Mouse (Mus musculus): ENCODE data around the gene Tmem114. TPM values are rescaled to one million over a fixed set of nuclear protein-coding genes. Genes with fewer than 3 reads are reported as not detected.

Tmem114 gene
- not detected in 2 replicates for polyA plus RNA-seq (2012; rRNA removed; ENCODE audit: low replicate concordance)

DNA sequence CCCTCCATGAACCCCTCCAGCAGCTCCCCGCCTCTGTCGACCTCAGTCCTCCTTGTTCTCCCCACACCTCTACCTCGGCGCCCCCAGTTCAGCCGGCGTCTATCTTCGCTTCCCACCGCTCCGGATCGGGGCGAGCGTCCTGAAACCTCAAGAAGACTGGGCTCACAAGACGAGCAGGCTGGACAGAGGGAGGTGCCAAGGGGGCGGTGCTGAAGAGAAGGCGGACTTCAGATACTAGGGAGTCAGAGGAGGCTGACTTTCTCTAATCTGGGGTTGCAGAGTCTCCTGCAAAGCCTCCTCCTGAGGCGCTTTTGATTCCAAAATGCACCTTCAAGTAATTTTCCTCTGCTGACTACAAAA lies at the start of gene Tmem114:
Gene Tmem114, minus strand, starts transcription at position 166 of the 360 bp plus-strand sequence.

DNA sequence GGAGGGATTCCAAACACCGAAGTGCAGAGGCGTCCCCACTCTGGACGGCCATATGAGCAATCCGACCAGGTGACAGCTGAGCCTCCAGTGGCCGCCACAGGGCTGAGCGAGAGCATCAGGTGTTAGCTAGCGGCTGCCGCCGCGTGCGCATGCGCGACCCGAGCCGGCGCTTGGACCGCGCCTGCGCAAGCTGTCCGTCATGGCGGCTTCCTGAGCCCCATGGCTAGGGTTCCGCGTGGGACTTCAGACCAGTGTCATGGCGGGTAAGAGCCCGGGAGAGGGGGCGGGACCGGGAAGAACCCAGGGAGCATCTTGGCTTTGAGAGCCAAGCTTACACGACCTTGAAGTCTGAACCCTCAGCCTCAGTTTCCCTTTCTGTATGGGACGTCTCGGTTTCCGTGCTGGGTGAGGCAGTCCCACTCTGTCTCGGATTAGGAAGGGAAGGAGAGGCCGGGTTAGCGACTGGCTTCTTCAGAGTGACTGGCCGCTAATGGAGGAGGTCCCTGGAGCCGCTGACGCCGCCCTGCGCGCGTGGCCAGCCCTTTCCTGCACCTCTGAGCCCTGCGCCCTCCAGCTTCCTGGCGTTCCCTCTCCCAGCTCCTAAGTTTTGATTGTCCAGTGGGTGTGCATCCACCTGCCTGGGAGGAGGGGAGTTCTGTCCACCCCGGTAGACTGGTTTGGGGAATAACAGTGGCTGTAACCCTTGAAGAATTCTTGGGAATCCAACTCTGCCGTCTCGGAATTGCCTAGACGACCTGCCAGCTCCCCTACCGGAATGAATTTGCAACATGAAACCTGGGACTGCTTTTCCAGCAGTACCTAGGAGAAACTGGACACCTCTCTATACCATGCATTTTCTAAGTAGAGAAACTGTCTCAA lies 45.9 kb upstream of the Tmem114 start, which contains the start of gene Mettl22:
Gene Mettl22, plus strand, starts transcription at position 186 of the 879 bp plus-strand sequence.

Other genes starting within 250 kb of the Tmem114 start
- 6.6 and 11.4 TPM in 2 replicates for gene Mettl22, start 45.7 kb upstream of the Tmem114 start, polyA plus RNA-seq (2012; rRNA removed; ENCODE audit: low replicate concordance)
- gene Abat, start 88.3 kb upstream of the Tmem114 start, polyA plus RNA-seq (2012; rRNA removed; ENCODE audit: low replicate concordance): 13.9 and 14.2 TPM in 2 replicates
- gene Pmm2, start 212.5 kb upstream of the Tmem114 start, polyA plus RNA-seq (2012; rRNA removed; ENCODE audit: low replicate concordance): 221 and 282 TPM in 2 replicates
- gene Tmem186, start 212.6 kb upstream of the Tmem114 start, polyA plus RNA-seq (2012; rRNA removed; ENCODE audit: low replicate concordance): 6.6 and 10.4 TPM in 2 replicates
- 78.5 and 171 TPM in 2 replicates for gene Carhsp1, start 247.0 kb upstream of the Tmem114 start, polyA plus RNA-seq (2012; rRNA removed; ENCODE audit: low replicate concordance)

Measured in duodenum, adult 2 months (tissue).